Mouse (Mus musculus): ENCODE results near the gene Mcam. TPM values are rescaled to one million over a fixed set of nuclear protein-coding genes. Genes with fewer than 3 reads are reported as not detected.
"Not testable (repeated sequence)": the region's sequence is repeated elsewhere in the genome, so short reads cannot be mapped to it uniquely, and the experiment has no call there.

The Mcam gene
- polyA plus RNA-seq, 1 experiment: not detected

DNA sequence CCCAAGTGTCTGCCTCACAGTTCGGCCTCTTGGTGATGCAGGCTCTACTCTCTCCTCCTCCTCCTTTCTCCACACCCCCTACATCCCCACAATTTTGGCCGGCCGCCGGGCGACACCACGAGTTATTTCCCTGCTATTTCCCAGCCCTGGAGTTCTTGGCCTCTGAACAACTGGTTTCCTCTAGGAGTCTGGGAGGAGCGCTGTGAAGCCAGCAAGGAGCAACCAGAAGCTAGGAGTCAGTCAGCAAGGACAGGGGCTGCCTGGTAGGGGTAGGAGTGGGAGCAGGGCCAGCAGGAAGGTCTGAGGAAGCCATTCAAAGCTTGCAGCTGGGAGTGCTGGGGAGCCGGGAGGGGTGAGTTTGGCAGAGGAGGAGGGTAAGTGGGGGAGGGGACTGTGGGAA lies 27.2 kb upstream of the Mcam start, which contains the start of gene C1qtnf5:
Gene C1qtnf5, plus strand, starts transcription at position 136 of the 400 bp plus-strand sequence.
- Histone ChIP-seq H3K4me1 (ENCODE audit: control insufficient read depth) (peaks cover 48% of the 10 kb centered on the region), H3K27me3 (ENCODE audit: control insufficient read depth) (no peaks in the 10 kb centered on the region), H3K36me3 (ENCODE audit: control insufficient read depth) (peaks cover 86% of the 10 kb centered on the region), H3K4me3 (replicated peaks) (no peak within 1 kb of the TSS), H3K9me3 (ENCODE audit: control insufficient read depth, low read length) (no peaks in the 10 kb centered on the region)
- no peak for TF ChIP-seq GATA1 (IDR thresholded peaks at IDR 0.05; ENCODE audit: low read length)
- no peak for TF ChIP-seq TAL1 (IDR thresholded peaks at IDR 0.05; ENCODE audit: low read length)

GRCm38 (mm10) chr9:44107557-44108179 lies 26.6 kb upstream of the Mcam start:
- peaks cover 52% of the 10 kb centered on the region for H3K4me1 ChIP-seq (ENCODE audit: control insufficient read depth)
- H3K27me3 ChIP-seq (ENCODE audit: control insufficient read depth): no peaks in the 10 kb centered on the region
- H3K9me3 ChIP-seq (ENCODE audit: control insufficient read depth, low read length): no peaks in the 10 kb centered on the region
- TF ChIP-seq GATA1 (IDR thresholded peaks at IDR 0.05; ENCODE audit: low read length): no peak
- TF ChIP-seq TAL1 (IDR thresholded peaks at IDR 0.05; ENCODE audit: low read length): no peak
- H3K4me3 ChIP-seq (replicated peaks): no peak overlapping the region
- H3K36me3 ChIP-seq (ENCODE audit: control insufficient read depth): peaks cover 84% of the 10 kb centered on the region

- H3K9me3 ChIP-seq (ENCODE audit: control insufficient read depth, low read length): no peaks in the 10 kb centered on the region
- H3K4me3 ChIP-seq (replicated peaks): no peak overlapping the region
- H3K4me1 ChIP-seq (ENCODE audit: control insufficient read depth): peaks cover 52% of the 10 kb centered on the region
- no peaks in the 10 kb centered on the region for H3K27me3 ChIP-seq (ENCODE audit: control insufficient read depth)
- TF ChIP-seq GATA1 (IDR thresholded peaks at IDR 0.05; ENCODE audit: low read length): no peak
- no peak for TF ChIP-seq TAL1 (IDR thresholded peaks at IDR 0.05; ENCODE audit: low read length)
- peaks cover 81% of the 10 kb centered on the region for H3K36me3 ChIP-seq (ENCODE audit: control insufficient read depth)
Measured at GRCm38 (mm10) chr9:44108269-44109055, 25.8 kb upstream of the Mcam start.

DNA sequence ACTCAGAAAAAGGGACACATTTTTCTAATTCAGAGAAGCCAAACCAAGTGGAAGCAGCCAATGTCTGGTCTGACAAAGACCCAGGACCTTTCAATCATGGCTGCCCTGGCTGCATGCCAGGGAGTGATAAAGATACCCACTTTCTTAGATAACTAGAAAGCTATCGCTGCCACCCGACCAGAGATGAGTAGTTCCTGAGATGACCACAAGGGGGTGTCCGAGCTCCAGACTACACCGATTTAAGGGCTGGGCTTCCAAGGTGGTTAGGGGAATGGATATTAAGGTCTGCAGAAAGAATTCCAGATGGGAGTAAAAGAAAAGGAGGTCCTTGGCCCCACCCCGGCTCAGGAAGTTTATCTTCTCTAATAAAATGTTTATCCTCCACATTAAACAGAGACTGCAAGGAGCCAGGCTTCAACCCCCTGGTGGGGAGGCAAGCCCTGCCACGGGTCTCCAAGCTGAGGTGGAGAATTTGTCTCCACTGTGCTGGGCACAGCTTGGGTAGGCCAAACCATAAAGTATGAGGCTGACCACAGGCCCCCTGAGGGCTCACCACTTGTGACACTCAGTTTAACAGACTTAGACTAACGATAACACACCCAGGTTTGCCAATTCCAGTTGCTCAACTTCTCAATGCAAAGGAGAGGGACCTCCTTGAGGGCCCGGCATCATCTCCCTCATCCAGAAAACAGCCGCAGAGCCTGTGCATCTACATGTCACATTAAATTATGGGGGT lies 24.7 kb upstream of the Mcam start:
- H3K4me1 ChIP-seq (ENCODE audit: control insufficient read depth): peaks cover 62% of the 10 kb centered on the region
- no peaks in the 10 kb centered on the region for H3K9me3 ChIP-seq (ENCODE audit: control insufficient read depth, low read length)
- H3K4me3 ChIP-seq (replicated peaks): peak overlapping the region; percentile 38
- TF ChIP-seq TAL1 (IDR thresholded peaks at IDR 0.05; ENCODE audit: low read length) (no peak), GATA1 (IDR thresholded peaks at IDR 0.05; ENCODE audit: low read length) (0 out of 2 replicates have a peak, but pooled peaks have one; percentile 12)
- H3K27me3 ChIP-seq (ENCODE audit: control insufficient read depth): no peaks in the 10 kb centered on the region
- H3K36me3 ChIP-seq (ENCODE audit: control insufficient read depth): peaks cover 70% of the 10 kb centered on the region

DNA sequence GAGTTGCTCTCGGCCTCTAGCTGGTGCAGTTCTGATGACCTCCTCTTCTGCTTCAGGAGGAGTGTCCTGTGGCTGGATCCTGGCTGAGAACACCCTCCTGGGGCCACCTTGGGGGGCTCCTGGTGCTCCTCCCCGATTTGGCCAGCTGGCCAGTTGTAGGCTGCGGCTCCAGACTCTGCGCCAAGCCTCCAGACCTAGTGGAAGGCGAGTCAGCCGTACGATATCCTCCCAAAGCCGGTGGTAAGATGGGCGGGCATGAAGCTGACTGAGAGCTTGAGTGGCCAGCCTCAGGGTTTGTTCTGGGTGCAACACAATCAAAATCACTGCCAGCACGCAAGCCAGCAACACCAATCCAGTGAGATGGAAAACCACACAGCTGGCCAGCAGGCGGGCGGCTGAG lies 22.4 kb upstream of the Mcam start:
- H3K4me1 ChIP-seq (ENCODE audit: control insufficient read depth): peaks cover 58% of the 10 kb centered on the region

DNA sequence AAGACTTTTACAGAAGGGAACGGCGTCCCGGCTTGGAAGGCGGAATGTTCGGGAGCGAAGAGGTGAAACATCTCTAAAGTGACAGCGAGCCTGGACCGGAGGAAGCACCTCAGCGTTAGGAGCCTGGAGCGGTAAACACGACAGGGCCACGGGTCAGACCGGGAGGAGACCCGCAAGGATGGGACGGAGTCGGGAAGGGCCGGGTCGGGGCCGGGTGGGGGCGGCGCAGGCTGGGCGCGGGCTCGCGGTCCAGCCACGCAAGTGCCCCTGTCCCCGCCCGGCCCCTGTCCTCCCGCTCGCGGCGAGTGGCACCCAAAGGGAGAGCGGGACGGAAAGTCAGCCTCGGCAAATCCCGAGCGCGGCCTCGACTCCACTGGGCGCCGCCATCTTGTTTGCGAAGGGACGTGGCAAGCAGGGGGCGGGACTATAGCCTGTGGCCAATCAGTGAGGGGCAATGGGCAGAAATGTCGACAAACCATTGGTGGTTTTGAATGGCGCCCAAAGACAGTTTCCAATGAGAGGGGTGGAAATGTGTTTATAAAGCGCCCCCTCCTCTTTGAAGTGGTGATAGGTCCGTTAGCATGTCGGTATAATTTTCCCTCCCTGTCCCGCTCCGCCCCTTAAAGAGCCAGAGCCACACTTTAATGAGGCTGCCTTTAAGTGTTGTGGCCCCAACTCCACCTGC lies 21.0 kb upstream of the Mcam start, which contains the start of the genes Gm49380 and Rnf26:
Gene Gm49380, minus strand, starts transcription at position 396 of the 685 bp plus-strand sequence.
Gene Rnf26, minus strand, starts transcription at position 413 of the 685 bp plus-strand sequence.
- no peaks in the 10 kb centered on the region for H3K9me3 ChIP-seq (ENCODE audit: control insufficient read depth, low read length)
- peaks cover 33% of the 10 kb centered on the region for H3K36me3 ChIP-seq (ENCODE audit: control insufficient read depth)
- TF ChIP-seq TAL1 (IDR thresholded peaks at IDR 0.05; ENCODE audit: low read length) (no peak), GATA1 (IDR thresholded peaks at IDR 0.05; ENCODE audit: low read length) (no peak)
- peaks cover 46% of the 10 kb centered on the region for H3K4me1 ChIP-seq (ENCODE audit: control insufficient read depth)
- H3K27me3 ChIP-seq (ENCODE audit: control insufficient read depth): no peaks in the 10 kb centered on the region
- peak within 1 kb of the TSS; percentile 83 for H3K4me3 ChIP-seq (replicated peaks)

More for the DNA sequence above, 22.4 kb upstream of the Mcam start:
- not testable (repeated sequence) for H3K27me3 ChIP-seq (ENCODE audit: control insufficient read depth); H3K9me3 ChIP-seq (ENCODE audit: control insufficient read depth, low read length); H3K4me3 ChIP-seq (replicated peaks)
- peaks cover 47% of the 10 kb centered on the region for H3K36me3 ChIP-seq (ENCODE audit: control insufficient read depth)

GRCm38 (mm10) chr9:44114453-44114852 lies 19.8 kb upstream of the Mcam start:
- Histone ChIP-seq H3K4me1 (ENCODE audit: control insufficient read depth) (peaks cover 34% of the 10 kb centered on the region), H3K4me3 (replicated peaks) (peak overlapping the region; percentile 16), H3K9me3 (ENCODE audit: control insufficient read depth, low read length) (no peaks in the 10 kb centered on the region), H3K27me3 (ENCODE audit: control insufficient read depth) (no peaks in the 10 kb centered on the region), H3K36me3 (ENCODE audit: control insufficient read depth) (peaks cover 21% of the 10 kb centered on the region)
- no peak for TF ChIP-seq GATA1 (IDR thresholded peaks at IDR 0.05; ENCODE audit: low read length)

GRCm38 (mm10) chr9:44115599-44115998 lies 18.7 kb upstream of the Mcam start:
- peaks cover 10% of the 10 kb centered on the region for H3K36me3 ChIP-seq (ENCODE audit: control insufficient read depth)
- TF ChIP-seq TAL1 (IDR thresholded peaks at IDR 0.05; ENCODE audit: low read length) (no peak), GATA1 (IDR thresholded peaks at IDR 0.05; ENCODE audit: low read length) (no peak)
- H3K4me3 ChIP-seq (replicated peaks): no peak overlapping the region
- no peaks in the 10 kb centered on the region for H3K9me3 ChIP-seq (ENCODE audit: control insufficient read depth, low read length)
- H3K4me1 ChIP-seq (ENCODE audit: control insufficient read depth): peaks cover 23% of the 10 kb centered on the region
- no peaks in the 10 kb centered on the region for H3K27me3 ChIP-seq (ENCODE audit: control insufficient read depth)

Measured in erythroblast, embryonic 14.5 days (primary cell).